Mouse (Mus musculus): Measurements from ENCODE around the gene Atp8b4. TPM values are rescaled to one million over a fixed set of nuclear protein-coding genes. Genes with fewer than 3 reads are reported as not detected.

Gene Atp8b4
- polyA plus RNA-seq, 2 experiments, result 3.0 to 4.9 TPM

DNA sequence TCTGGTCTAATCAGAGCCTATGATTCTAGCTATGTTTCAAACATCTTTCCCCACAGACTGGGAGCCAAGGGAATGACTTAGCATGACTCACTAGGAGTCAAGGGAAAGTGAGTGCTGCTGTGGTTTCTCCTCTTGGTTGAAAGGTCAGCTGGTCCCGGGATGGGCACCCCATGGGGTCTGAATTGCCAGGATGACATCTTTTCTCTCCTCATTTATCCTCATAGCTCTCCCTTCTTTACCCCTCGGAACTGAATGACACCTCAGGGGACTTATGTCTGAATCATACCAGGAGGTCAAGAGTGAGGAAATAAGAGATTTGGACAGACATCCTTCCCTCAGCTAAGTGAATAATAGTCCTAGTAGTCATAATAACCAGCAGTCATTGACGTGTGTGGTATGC is 197.2 kb downstream of the Atp8b4 start:
- TF ChIP-seq CTCF (IDR thresholded peaks at IDR 0.05; ENCODE audit: low read depth) (no peak), EP300 (IDR thresholded peaks at IDR 0.05; ENCODE audit: low read depth) (no peak)
- H3K27ac ChIP-seq, result no peak overlapping the region
- no peak overlapping the region for H3K4me3 ChIP-seq (ENCODE audit: insufficient read depth in 1 of 2, low read depth in 2 of 2, low read length in 2 of 2)
- no peaks in the 10 kb centered on the region for H3K27me3 ChIP-seq (ENCODE audit: control insufficient read depth, insufficient read depth, low read length)
- H3K9me3 ChIP-seq (ENCODE audit: control insufficient read depth, low read length), result no peaks in the 10 kb centered on the region
- 30% methylated on average over 3 of the region's 3 CpGs for WGBS (ENCODE audit: insufficient replicate concordance)
- no peak overlapping the region for H3K4me2 ChIP-seq (ENCODE audit: low read depth)
- DNase-seq (ENCODE audit: low read depth in 3 of 3, low spot score in 3 of 3) (no peak), ATAC-seq (ENCODE audit: insufficient read depth) (no peak)
- no peaks in the 10 kb centered on the region for H3K4me1 ChIP-seq (replicated peaks; ENCODE audit: control insufficient read depth in 2 of 2, insufficient read depth in 2 of 2, low read length in 1 of 2)
- no peak overlapping the region for H3K9ac ChIP-seq (replicated peaks)
- H3K36me3 ChIP-seq (replicated peaks; ENCODE audit: control insufficient read depth, insufficient read depth, low read depth), result no peaks in the 10 kb centered on the region

DNA sequence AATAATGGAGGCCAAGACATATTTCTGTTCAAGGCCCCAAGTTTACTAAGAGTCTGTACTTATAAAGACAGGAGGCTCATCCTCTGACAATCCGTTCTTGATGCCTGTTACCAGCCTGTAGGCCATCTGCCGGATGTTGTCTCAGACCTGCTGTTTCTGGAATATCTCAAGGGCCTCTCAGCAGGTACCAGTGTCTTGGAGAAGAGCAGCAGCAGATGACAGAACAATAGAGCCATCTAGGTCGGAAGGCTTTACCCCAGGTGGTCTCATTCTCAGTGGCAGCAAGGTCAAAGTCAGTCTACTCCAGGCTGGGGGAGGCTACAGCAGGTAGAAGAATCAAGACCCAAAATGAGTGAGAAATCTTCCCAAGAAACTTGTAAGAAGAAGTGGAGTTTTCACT is 198.1 kb downstream of the Atp8b4 start:
- TF ChIP-seq EP300 (IDR thresholded peaks at IDR 0.05; ENCODE audit: low read depth) (no peak), CTCF (IDR thresholded peaks at IDR 0.05; ENCODE audit: low read depth) (no peak)

GRCm38 (mm10) chr2:126290702-126291101 is 209.8 kb downstream of the Atp8b4 start:
- no peak overlapping the region for H3K9ac ChIP-seq (replicated peaks)
- H3K4me3 ChIP-seq (ENCODE audit: insufficient read depth in 1 of 2, low read depth in 2 of 2, low read length in 2 of 2), result no peak overlapping the region

More for the DNA sequence above, 198.1 kb downstream of the Atp8b4 start:
- 51% methylated on average over 3 of the region's 3 CpGs for WGBS (ENCODE audit: insufficient replicate concordance)
- Histone ChIP-seq H3K9me3 (ENCODE audit: control insufficient read depth, low read length) (no peaks in the 10 kb centered on the region), H3K36me3 (replicated peaks; ENCODE audit: control insufficient read depth, insufficient read depth, low read depth) (no peaks in the 10 kb centered on the region), H3K4me2 (ENCODE audit: low read depth) (no peak overlapping the region), H3K27me3 (ENCODE audit: control insufficient read depth, insufficient read depth, low read length) (no peaks in the 10 kb centered on the region), H3K4me3 (ENCODE audit: insufficient read depth in 1 of 2, low read depth in 2 of 2, low read length in 2 of 2) (no peak overlapping the region), H3K4me1 (replicated peaks; ENCODE audit: control insufficient read depth in 2 of 2, insufficient read depth in 2 of 2, low read length in 1 of 2) (no peaks in the 10 kb centered on the region), H3K9ac (replicated peaks) (no peak overlapping the region), H3K27ac (no peak overlapping the region)
- no peak for ATAC-seq (ENCODE audit: insufficient read depth)
- no peak for DNase-seq (ENCODE audit: low read depth in 3 of 3, low spot score in 3 of 3)

GRCm38 (mm10) chr2:126287942-126288341 is 212.5 kb downstream of the Atp8b4 start:
- DNase-seq (ENCODE audit: low read depth in 3 of 3, low spot score in 3 of 3) (no peak), ATAC-seq (ENCODE audit: insufficient read depth) (no peak)
- H3K27me3 ChIP-seq (ENCODE audit: control insufficient read depth, insufficient read depth, low read length), result no peaks in the 10 kb centered on the region
- no peak overlapping the region for H3K4me3 ChIP-seq (ENCODE audit: insufficient read depth in 1 of 2, low read depth in 2 of 2, low read length in 2 of 2)
- no peak overlapping the region for H3K4me2 ChIP-seq (ENCODE audit: low read depth)
- no peak overlapping the region for H3K27ac ChIP-seq
- 77% methylated on average over 5 of the region's 5 CpGs for WGBS (ENCODE audit: insufficient replicate concordance)
- TF ChIP-seq CTCF (IDR thresholded peaks at IDR 0.05; ENCODE audit: low read depth), result no peak
- TF ChIP-seq EP300 (IDR thresholded peaks at IDR 0.05; ENCODE audit: low read depth), result no peak
- H3K9me3 ChIP-seq (ENCODE audit: control insufficient read depth, low read length), result no peaks in the 10 kb centered on the region
- H3K9ac ChIP-seq (replicated peaks), result no peak overlapping the region
- no peaks in the 10 kb centered on the region for H3K36me3 ChIP-seq (replicated peaks; ENCODE audit: control insufficient read depth, insufficient read depth, low read depth)
- no peaks in the 10 kb centered on the region for H3K4me1 ChIP-seq (replicated peaks; ENCODE audit: control insufficient read depth in 2 of 2, insufficient read depth in 2 of 2, low read length in 1 of 2)

More at GRCm38 (mm10) chr2:126290702-126291101, 209.8 kb downstream of the Atp8b4 start:
- H3K27me3 ChIP-seq (ENCODE audit: control insufficient read depth, insufficient read depth, low read length), result no peaks in the 10 kb centered on the region
- no peaks in the 10 kb centered on the region for H3K36me3 ChIP-seq (replicated peaks; ENCODE audit: control insufficient read depth, insufficient read depth, low read depth)
- DNase-seq (ENCODE audit: low read depth in 3 of 3, low spot score in 3 of 3) (no peak), ATAC-seq (ENCODE audit: insufficient read depth) (no peak)
- no peaks in the 10 kb centered on the region for H3K9me3 ChIP-seq (ENCODE audit: control insufficient read depth, low read length)
- WGBS (ENCODE audit: insufficient replicate concordance), result 62% methylated on average over 7 of the region's 7 CpGs
- H3K4me2 ChIP-seq (ENCODE audit: low read depth), result no peak overlapping the region
- H3K27ac ChIP-seq, result no peak overlapping the region
- no peaks in the 10 kb centered on the region for H3K4me1 ChIP-seq (replicated peaks; ENCODE audit: control insufficient read depth in 2 of 2, insufficient read depth in 2 of 2, low read length in 1 of 2)
- TF ChIP-seq EP300 (IDR thresholded peaks at IDR 0.05; ENCODE audit: low read depth) (no peak), CTCF (IDR thresholded peaks at IDR 0.05; ENCODE audit: low read depth) (no peak)

GRCm38 (mm10) chr2:126286420-126286819 is 214.1 kb downstream of the Atp8b4 start:
- Histone ChIP-seq H3K27ac (no peak overlapping the region), H3K4me2 (ENCODE audit: low read depth) (no peak overlapping the region), H3K9me3 (ENCODE audit: control insufficient read depth, low read length) (no peaks in the 10 kb centered on the region), H3K27me3 (ENCODE audit: control insufficient read depth, insufficient read depth, low read length) (no peaks in the 10 kb centered on the region), H3K36me3 (replicated peaks; ENCODE audit: control insufficient read depth, insufficient read depth, low read depth) (no peaks in the 10 kb centered on the region), H3K9ac (replicated peaks) (no peak overlapping the region), H3K4me1 (replicated peaks; ENCODE audit: control insufficient read depth in 2 of 2, insufficient read depth in 2 of 2, low read length in 1 of 2) (no peaks in the 10 kb centered on the region), H3K4me3 (ENCODE audit: insufficient read depth in 1 of 2, low read depth in 2 of 2, low read length in 2 of 2) (no peak overlapping the region)
- WGBS (ENCODE audit: insufficient replicate concordance), result 54% methylated on average over 7 of the region's 7 CpGs
- ATAC-seq (ENCODE audit: insufficient read depth) (no peak), DNase-seq (ENCODE audit: low read depth in 3 of 3, low spot score in 3 of 3) (no peak)
- no peak for TF ChIP-seq CTCF (IDR thresholded peaks at IDR 0.05; ENCODE audit: low read depth)
- no peak for TF ChIP-seq EP300 (IDR thresholded peaks at IDR 0.05; ENCODE audit: low read depth)
